In the genomic region with DNA sequence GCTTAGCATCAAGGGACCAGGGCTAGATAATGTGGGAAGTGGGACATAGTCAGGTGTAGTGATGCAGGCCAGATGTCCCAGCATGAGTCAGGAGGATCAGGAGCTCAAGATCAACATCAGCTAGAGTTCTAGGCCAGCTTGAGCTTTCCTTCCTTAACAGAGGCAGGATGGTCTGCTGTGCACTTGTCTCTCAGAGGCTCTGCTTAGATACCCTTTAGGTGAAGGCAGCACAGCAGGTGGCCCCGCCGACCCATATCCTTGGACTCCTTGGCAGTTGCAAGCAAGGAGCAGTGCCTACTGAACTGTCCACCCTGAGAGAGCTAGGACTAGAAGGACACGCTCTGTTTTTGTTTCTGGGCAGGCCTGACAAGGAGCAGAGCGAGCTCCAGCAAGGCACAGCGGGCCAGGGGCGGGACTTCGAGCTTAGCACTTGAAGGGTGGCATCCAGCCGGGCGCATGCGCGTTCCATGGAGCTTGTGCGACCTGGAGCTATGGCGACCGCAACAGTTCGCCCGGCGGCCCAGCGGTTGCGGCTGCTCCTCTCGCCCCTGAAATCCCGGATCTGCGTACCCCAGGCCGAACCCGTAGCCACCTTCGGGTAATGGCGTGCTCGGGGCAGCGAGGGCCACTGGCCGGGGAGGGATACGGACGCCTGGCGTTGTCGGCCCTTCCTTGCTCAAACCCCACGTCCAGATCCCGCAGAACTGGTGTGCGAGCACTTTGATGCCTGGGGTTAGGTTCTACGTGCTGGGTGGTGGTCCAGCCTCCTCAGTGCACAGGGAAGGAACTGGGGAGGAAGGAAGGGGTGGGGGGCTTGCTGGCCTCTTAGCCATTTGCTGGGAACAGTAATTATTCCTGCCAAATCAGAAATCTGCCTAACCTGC, we compare ENCODE assay signal across 8 mouse cellular contexts. TPM values are rescaled to one million over a fixed set of nuclear protein-coding genes. Genes with fewer than 3 reads are reported as not detected.
DNase-seq lines count a peak whose midpoint lies in the region; ATAC-seq and TF ChIP-seq lines count a peak whose summit lies in the region.

Gene Bphl (plus strand): TSS at position 426 of the 884 bp plus-strand sequence.

- no peaks in the 10 kb centered on the region for H3K9me3 ChIP-seq in ES-E14 (ENCODE audit: control insufficient read depth, insufficient read depth, low read depth, low read length)
- H3K9me3 ChIP-seq in forebrain, embryonic 15.5 days = no peaks in the 10 kb centered on the region

- H3K4me1 ChIP-seq in ES-E14 (ENCODE audit: control insufficient read depth in 2 of 2, insufficient read depth in 2 of 2, low read length in 2 of 2, poor library complexity in 1 of 2) = peaks cover 4% of the 10 kb centered on the region in 2 experiments; a peak in 1 of 4 replicates
- H3K4me1 ChIP-seq in forebrain, embryonic 15.5 days = peaks cover 19% of the 10 kb centered on the region
- peaks cover 6% of the 10 kb centered on the region; the same call in 1 of the 2 replicates for H3K4me1 ChIP-seq in lung, adult 2 months (ENCODE audit: control insufficient read depth, insufficient read depth, low read length)

- ATAC-seq in forebrain, embryonic 15.5 days (replicated peaks) = peak; percentile 97
- peak; percentile 77 for ATAC-seq in neutrophil, adult 5-6 weeks (ENCODE audit: extremely low read depth, insufficient number of reproducible peaks, low FRiP score, poor library complexity, severe bottlenecking)

- no peak for TF ChIP-seq CTCF in lung, adult 2 months (IDR thresholded peaks at IDR 0.05; ENCODE audit: insufficient read depth, low read length)

- in situ Hi-C loops in ES-E14 (cut with MboI; ENCODE audit: low sequenced_read_pairs in 2 of 2, unreplicated experiment in 2 of 2) = no loop called here

- under 1% methylated on average over 37 of the region's 37 CpGs for WGBS in forebrain, embryonic 15.5 days
- WGBS in lung, adult 2 months = under 1% methylated on average over 37 of the region's 37 CpGs

- H3K9ac ChIP-seq in ES-E14 (ENCODE audit: insufficient read depth, low read depth, low read length, poor library complexity, severe bottlenecking) = peak within 1 kb of the TSS; percentile 88
- H3K9ac ChIP-seq in forebrain, embryonic 15.5 days (replicated peaks) = peak within 1 kb of the TSS; percentile 89

- H3K27me3 ChIP-seq in forebrain, embryonic 15.5 days = no peaks in the 10 kb centered on the region

- peaks cover 7% of the 10 kb centered on the region; the same call in 1 of the 2 replicates for H3K36me3 ChIP-seq in ES-E14 (ENCODE audit: control insufficient read depth, insufficient read depth, low read length, poor library complexity, severe bottlenecking)
- H3K36me3 ChIP-seq in forebrain, embryonic 15.5 days = 0 out of 2 replicates have a peak, but pooled peaks cover 3% of the 10 kb centered on the region

- peak; percentile 91 for TF ChIP-seq POLR2A in lung, adult 2 months (IDR thresholded peaks at IDR 0.05; ENCODE audit: borderline replicate concordance, extremely low read depth, low read depth, low read length)

- H3K4me3 ChIP-seq in ES-E14 (ENCODE audit: insufficient read depth in 1 of 2, low read depth in 1 of 2, low read length in 2 of 2, poor library complexity in 1 of 2, severe bottlenecking in 1 of 2) = peak within 1 kb of the TSS; percentile 86 to 94
- H3K4me3 ChIP-seq in forebrain, embryonic 15.5 days = peak within 1 kb of the TSS; percentile 73
- H3K4me3 ChIP-seq in lung, adult 2 months (replicated peaks; ENCODE audit: extremely low read depth, low read depth, low read length) = peak within 1 kb of the TSS; percentile 96

- DNase-seq in ES-E14 (ENCODE audit: low read depth, low spot score) = peak; percentile 91
- DNase-seq in cerebellum, adult 11-12 months = peak; percentile 96
- DNase-seq in heart, postnatal 25 days (ENCODE audit: low spot score) = peak; percentile 84
- peak; percentile 88 to 95 for DNase-seq in layer of hippocampus, adult 18-20 months (ENCODE audit: low spot score in 2 of 2)
- peak; percentile 88 for DNase-seq in lung, adult 2 months
- peak; percentile 85 to 88 for DNase-seq in thymus, adult 18-20 months

- intact Hi-C loops in heart, postnatal 25 days (cut with DNase I) = no loop called here

- peak within 1 kb of the TSS; percentile 62 for H3K4me2 ChIP-seq in forebrain, embryonic 15.5 days (replicated peaks)

- H3K27ac ChIP-seq in ES-E14 (ENCODE audit: insufficient read depth, low read depth, low read length, poor library complexity, severe bottlenecking) = no peak within 1 kb of the TSS; the same call in 1 of the 2 replicates
- peak within 1 kb of the TSS; percentile 83 for H3K27ac ChIP-seq in forebrain, embryonic 15.5 days (replicated peaks)

TF ChIP-seq in ES-E14, 5 proteins besides CTCF, POLR2A, EP300 and RAD21:
- TF ChIP-seq HCFC1 (IDR thresholded peaks at IDR 0.05; ENCODE audit: borderline replicate concordance, insufficient read depth, low read length) (no peak), MAFK (IDR thresholded peaks at IDR 0.05; ENCODE audit: insufficient read depth, low read depth, low read length) (no peak), ZNF384 (IDR thresholded peaks at IDR 0.05; ENCODE audit: low read depth, low read length) (no peak), CHD2 (IDR thresholded peaks at IDR 0.05; ENCODE audit: low read depth, low read length) (no peak), ZC3H11A (IDR thresholded peaks at IDR 0.05; ENCODE audit: borderline replicate concordance, low read depth, low read length) (no peak)

RNA-seq across cellular contexts. Expression of gene Bphl, which starts in this region (rescaled TPM):
- 9.6 and 10.5 TPM in 2 replicates for total RNA-seq in ES-E14 (2012; rRNA removed)
- 32.9 and 35.9 TPM in 2 replicates for polyA plus RNA-seq in forebrain, embryonic 15.5 days (2015; fragmentation: Nextera tagmentation; extraction: Ambion mirVana)
- total RNA-seq in heart, postnatal 25 days (2021) = 10 to 100 TPM; 34.8 to 39.7 TPM
- 10 to 100 TPM; 52.0 to 56.0 TPM for total RNA-seq in layer of hippocampus, adult 18-20 months (2021)
- 37.4 and 41.8 TPM in 2 replicates for polyA plus RNA-seq in lung, adult 2 months (2012; rRNA removed)
- total RNA-seq in neutrophil, adult 5-6 weeks (2017) = 7.1 and 14.1 TPM in 2 replicates
